Mouse (Mus musculus) liver, embryonic 14.5 days (tissue): ENCODE data around the gene Btg2.

Experiments used
- CTCF ChIP-seq: IDR thresholded peaks from 2 replicates; pipeline ENCODE4 v1.5.1; 2016; ENCODE audit warnings: antibody characterized with exemption, low read depth, control low read depth
- EP300 ChIP-seq: IDR thresholded peaks from 2 replicates; pipeline ENCODE4 v1.6.1; 2016; ENCODE audit warnings: antibody characterized with exemption, low read depth

- TF ChIP-seq CTCF: no peak
- TF ChIP-seq EP300: no peak
Measured at GRCm38 (mm10) chr1:134096264-134096934, 17.5 kb upstream of the Btg2 start.
